Mouse (Mus musculus) lung, postnatal 0 days (tissue): ENCODE measurements around the gene Pabpc1l. TPM values are rescaled to one million over a fixed set of nuclear protein-coding genes. Genes with fewer than 3 reads are reported as not detected.

ENCODE experiments used
- ATAC-seq: fragments of 200-750 bp; cut with Nextera tagmentation; 2 replicates; pipeline ENCODE4 v1.8.0; 2017; ENCODE audit warnings: moderate library complexity
- DNase-seq: peaks from one replicate; pipeline ENCODE4 v3.0.0-alpha.2; 2016; ENCODE audit warnings: low spot score
- H3K27ac ChIP-seq: fragments of 300-500 bp; sonication (generic); 2 replicates; pipeline ENCODE4 v1.5.1; 2014; ENCODE audit warnings: antibody characterized with exemption, mild to moderate bottlenecking, low read length, mixed read lengths
- H3K27me3 ChIP-seq: fragments of 300-500 bp; sonication (generic); replicated peaks from 2 replicates; pipeline ENCODE4 v1.6.1; 2014; ENCODE audit warnings: low read length, mixed read lengths; ENCODE audit not compliant: insufficient read depth
- H3K36me3 ChIP-seq: fragments of 300-500 bp; sonication (generic); 2 replicates; pipeline ENCODE4 v1.6.1; 2014; ENCODE audit warnings: low read length, mixed read lengths; ENCODE audit not compliant: insufficient read depth
- H3K4me1 ChIP-seq: fragments of 300-500 bp; sonication (generic); 2 replicates; pipeline ENCODE4 v1.6.1; 2014; ENCODE audit warnings: antibody characterized with exemption, low read depth, low read length, mixed read lengths; ENCODE audit not compliant: insufficient read depth
- H3K4me2 ChIP-seq: fragments of 300-500 bp; sonication (generic); replicated peaks from 2 replicates; pipeline ENCODE4 v1.6.1; 2014; ENCODE audit warnings: low read depth, mild to moderate bottlenecking, low read length, moderate library complexity, mixed read lengths
- H3K4me3 ChIP-seq: fragments of 300-500 bp; sonication (generic); 2 replicates; pipeline ENCODE4 v1.5.1; 2014; ENCODE audit warnings: low read depth, low read length
- H3K9ac ChIP-seq: fragments of 300-500 bp; sonication (generic); replicated peaks from 2 replicates; pipeline ENCODE4 v1.6.1; 2014; ENCODE audit warnings: low read depth, mild to moderate bottlenecking
- H3K9me3 ChIP-seq: fragments of 300-500 bp; sonication (generic); 2 replicates; pipeline ENCODE4 v1.6.1; 2016; ENCODE audit warnings: low read length, mixed read lengths
- CTCF ChIP-seq: IDR thresholded peaks from 2 replicates; pipeline ENCODE4 v1.5.1; 2016; ENCODE audit warnings: antibody characterized with exemption, mild to moderate bottlenecking
- EP300 ChIP-seq: IDR thresholded peaks from 2 replicates; pipeline ENCODE4 v1.6.1; 2016; ENCODE audit warnings: antibody characterized with exemption, mild to moderate bottlenecking, control low read depth
- WGBS: fragments of 180-500 bp; shearing (Covaris S2); extraction: QIAGEN DNeasy Blood & Tissue Kit; methylation state at CpG from one replicate; pipeline ENCODE4 v1.1.7; 2014; 5-methylcytosine and 5-hydroxymethylcytosine counted together
- polyA plus RNA-seq: library from polyadenylated mRNA; unstranded; fragments of >200 nt; fragmentation: Nextera tagmentation; extraction: Ambion mirVana; gene quantifications from 2 replicates; pipeline ENCODE4 v1.2.1, GENCODE M21; 2015

Gene Pabpc1l
- polyA plus RNA-seq, 1 experiment from 2014 or later: 0.60 TPM

GRCm38 (mm10) chr2:164019943-164020342, 5.3 kb upstream of the Pabpc1l start:
- 53% methylated on average over 4 of the region's 4 CpGs for WGBS
- Histone ChIP-seq H3K4me1 (no peaks in the 10 kb centered on the region), H3K27me3 (no peaks in the 10 kb centered on the region), H3K4me3 (no peak overlapping the region), H3K9me3 (no peaks in the 10 kb centered on the region), H3K4me2 (no peak overlapping the region), H3K36me3 (peaks cover 32% of the 10 kb centered on the region), H3K27ac (no peak overlapping the region), H3K9ac (no peak overlapping the region)
- ATAC-seq (no peak), DNase-seq (no peak)
- no peak for TF ChIP-seq EP300
- peak; percentile 33 for TF ChIP-seq CTCF

GRCm38 (mm10) chr2:164022104-164022503, 3.1 kb upstream of the Pabpc1l start:
- 28% methylated on average over 2 of the region's 2 CpGs for WGBS
- Histone ChIP-seq H3K27me3 (no peaks in the 10 kb centered on the region), H3K9me3 (no peaks in the 10 kb centered on the region), H3K4me2 (no peak overlapping the region), H3K36me3 (peaks cover 11% of the 10 kb centered on the region; the same call in 1 of the 2 replicates), H3K4me1 (no peaks in the 10 kb centered on the region), H3K9ac (no peak overlapping the region), H3K4me3 (no peak overlapping the region), H3K27ac (no peak overlapping the region)
- ATAC-seq: peak; percentile 41; the same call in 1 of the 2 replicates
- peak; percentile 35 for DNase-seq
- TF ChIP-seq EP300 (no peak), CTCF (no peak)

- Histone ChIP-seq H3K4me2 (no peak overlapping the region), H3K4me3 (no peak overlapping the region), H3K27ac (no peak overlapping the region), H3K9ac (no peak overlapping the region), H3K9me3 (no peaks in the 10 kb centered on the region), H3K27me3 (no peaks in the 10 kb centered on the region), H3K36me3 (no peaks in the 10 kb centered on the region), H3K4me1 (no peaks in the 10 kb centered on the region)
- no peak for ATAC-seq
- no peak for DNase-seq
- WGBS: 68% methylated on average over 10 of the region's 10 CpGs
- TF ChIP-seq CTCF (no peak), EP300 (no peak)
These were observed 5.9 kb downstream of the Pabpc1l start for GRCm38 (mm10) chr2:164031147-164031546.

- H3K4me3 ChIP-seq: no peak overlapping the region
- no peak overlapping the region for H3K9ac ChIP-seq
- no peak overlapping the region for H3K27ac ChIP-seq
- no peak for TF ChIP-seq CTCF
- no peak for TF ChIP-seq EP300
- no peaks in the 10 kb centered on the region for H3K9me3 ChIP-seq
- no peaks in the 10 kb centered on the region for H3K27me3 ChIP-seq
- WGBS: 97% methylated on average over 3 of the region's 3 CpGs
- H3K4me2 ChIP-seq: no peak overlapping the region
- no peak for DNase-seq
- no peak for ATAC-seq
- no peaks in the 10 kb centered on the region for H3K36me3 ChIP-seq
- H3K4me1 ChIP-seq: no peaks in the 10 kb centered on the region
These were observed 7.7 kb downstream of the Pabpc1l start for GRCm38 (mm10) chr2:164032973-164033372.

- H3K4me2 ChIP-seq: no peak overlapping the region
These were observed 11.3 kb downstream of the Pabpc1l start for GRCm38 (mm10) chr2:164036520-164037019.

GRCm38 (mm10) chr2:164038407-164039028, 13.3 kb downstream of the Pabpc1l start:
- no peak for TF ChIP-seq CTCF
- no peak for TF ChIP-seq EP300
- H3K4me2 ChIP-seq: no peak overlapping the region
- H3K4me1 ChIP-seq: no peaks in the 10 kb centered on the region
- H3K27ac ChIP-seq: no peak overlapping the region
- H3K4me3 ChIP-seq: no peak overlapping the region
- DNase-seq: no peak
- WGBS: 100% methylated on average over 1 of the region's 1 CpGs
- no peaks in the 10 kb centered on the region for H3K9me3 ChIP-seq
- no peaks in the 10 kb centered on the region for H3K36me3 ChIP-seq
- no peak overlapping the region for H3K9ac ChIP-seq
- ATAC-seq: no peak
- no peaks in the 10 kb centered on the region for H3K27me3 ChIP-seq

More at GRCm38 (mm10) chr2:164036520-164037019, 11.3 kb downstream of the Pabpc1l start:
- ATAC-seq: no peak
- no peak overlapping the region for H3K9ac ChIP-seq
- no peaks in the 10 kb centered on the region for H3K36me3 ChIP-seq
- no peak for DNase-seq
- no peak overlapping the region for H3K27ac ChIP-seq
- no peak overlapping the region for H3K4me3 ChIP-seq
- 54% methylated on average over 10 of the region's 10 CpGs for WGBS
- no peaks in the 10 kb centered on the region for H3K9me3 ChIP-seq
- no peaks in the 10 kb centered on the region for H3K4me1 ChIP-seq
- TF ChIP-seq CTCF (peak; percentile 12; the same call in 1 of the 2 replicates), EP300 (no peak)
- H3K27me3 ChIP-seq: no peaks in the 10 kb centered on the region
